Mouse (Mus musculus) monocyte, adult 5-6 weeks (primary cell): ENCODE measurements around the gene Oas1h. TPM values are rescaled to one million over a fixed set of nuclear protein-coding genes. Genes with fewer than 3 reads are reported as not detected.
"Not testable (repeated sequence)": the region's sequence is repeated elsewhere in the genome, so short reads cannot be mapped to it uniquely, and the experiment has no call there.

Experiments
- ATAC-seq: fragments of 153-309, 156-312 bp; replicated peaks from 2 replicates; pipeline ENCODE4 v1.8.0; 2017; ENCODE audit warnings: mild to moderate bottlenecking; ENCODE audit not compliant: low TSS enrichment, insufficient number of reproducible peaks, severe bottlenecking, poor library complexity, low FRiP score
- total RNA-seq: library from RNA; stranded (forward); fragments of 200-1000, 200-491, 200-594 nt; gene quantifications from 3 replicates; pipeline ENCODE4 v1.2.3, GENCODE M21; 2017

Gene Oas1h
- total RNA-seq, 1 experiment from 2014 or later: not detected

GRCm38 (mm10) chr5:120908196-120908920, 47.1 kb downstream of the Oas1h start:
- no peak for ATAC-seq

DNA sequence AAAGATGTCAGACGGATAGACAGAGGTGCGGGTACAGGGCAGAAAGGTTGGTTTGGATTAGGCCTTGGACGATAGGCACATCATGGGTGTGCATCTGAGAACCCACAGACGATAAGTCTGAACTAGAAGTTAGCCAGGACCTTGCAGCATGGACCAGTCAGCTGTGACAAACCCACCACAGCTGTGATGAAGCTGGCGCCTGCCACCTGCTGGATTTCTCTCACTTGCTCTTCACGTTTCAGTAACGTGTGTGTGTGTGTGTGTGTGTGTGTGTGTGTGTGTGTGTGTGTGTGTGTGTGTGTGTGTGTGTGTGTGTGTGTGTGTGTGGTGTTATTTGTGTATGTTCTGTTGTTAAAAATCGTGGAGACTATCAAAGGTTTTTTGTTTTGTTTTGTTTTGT, 53.0 kb downstream of the Oas1h start, which contains the start of gene Oas1d:
Oas1d (plus strand) TSS at position 333 of the 400 bp plus-strand sequence.
- ATAC-seq: not testable (repeated sequence)

DNA sequence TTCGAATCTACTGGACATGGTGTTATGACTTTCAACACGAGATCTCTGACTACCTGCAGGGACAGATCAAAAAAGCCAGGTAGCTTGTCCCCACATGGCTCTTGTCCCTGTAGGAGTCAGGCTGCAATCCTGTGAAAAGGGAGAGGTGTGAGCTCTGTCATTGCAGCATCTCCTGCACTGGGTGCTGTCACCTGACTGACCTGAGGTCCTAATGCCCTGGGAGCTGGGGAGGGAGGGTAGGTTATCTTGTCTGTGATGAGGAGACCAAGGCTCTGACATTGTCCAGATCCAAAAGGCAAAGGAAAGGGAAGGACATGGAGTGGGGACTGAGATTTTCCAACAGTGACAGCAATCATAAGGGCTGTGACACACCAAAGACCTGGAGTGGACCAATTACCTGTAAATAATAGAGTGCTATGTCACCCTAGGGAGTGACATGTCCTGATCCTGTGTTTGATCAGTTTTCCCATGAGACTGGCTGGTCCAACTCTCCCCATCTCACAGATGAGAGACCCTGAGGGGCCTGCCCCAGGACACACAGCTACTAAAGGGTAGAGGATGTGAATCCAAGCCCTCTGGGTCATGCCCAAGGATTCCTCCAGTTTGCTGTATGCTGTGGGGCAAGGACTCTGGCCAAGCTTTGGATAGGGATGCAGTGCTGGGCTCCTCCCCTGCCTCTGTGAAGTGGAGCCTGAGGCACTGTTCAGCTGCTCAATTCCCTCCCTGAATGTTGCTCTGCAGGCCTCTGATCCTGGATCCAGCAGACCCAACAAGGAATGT, 58.1 kb downstream of the Oas1h start:
- not testable (repeated sequence) for ATAC-seq

DNA sequence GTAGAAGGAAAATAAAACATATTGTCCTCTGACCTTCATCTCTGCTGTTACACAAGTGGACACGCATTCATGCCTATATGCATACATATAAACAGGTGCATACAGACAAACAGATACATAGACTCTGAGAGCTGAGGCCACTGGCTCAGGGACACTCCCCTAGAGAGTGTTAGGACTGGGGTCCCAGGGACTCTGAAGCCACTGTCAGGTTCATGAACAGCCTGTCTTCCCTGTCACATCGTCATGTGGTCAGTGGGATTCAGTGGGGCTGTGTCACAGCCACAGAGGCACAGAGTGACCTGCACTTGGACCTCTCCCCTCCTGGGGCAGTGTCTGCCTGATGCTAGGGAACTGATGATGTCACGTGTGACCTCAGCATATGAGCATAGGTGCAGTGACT, 59.1 kb downstream of the Oas1h start:
- ATAC-seq: no peak

Other genes starting within 250 kb of the Oas1h start
- 0.43 to 4.0 TPM (median 1.1 TPM) in 3 replicates for gene Rita1, start 248.8 kb upstream of the Oas1h start, total RNA-seq
- 42.2 to 59.5 TPM (median 55.9 TPM) in 3 replicates for gene Ddx54, start 248.7 kb upstream of the Oas1h start, total RNA-seq
- gene Cfap73, start 227.2 kb upstream of the Oas1h start, total RNA-seq: not detected in 3 replicates
- 0.48 to 0.49 TPM in 2 of 3 replicates, not detected in the other for gene Rasal1, start 212.6 kb upstream of the Oas1h start, total RNA-seq
- 5.4 to 12.1 TPM (median 8.1 TPM) in 3 replicates for gene Dtx1, start 149.5 kb upstream of the Oas1h start, total RNA-seq
- 2.2 to 8.7 TPM (median 5.3 TPM) in 3 replicates for gene Oas2, start 111.6 kb upstream of the Oas1h start, total RNA-seq
- gene Oas3, start 83.8 kb upstream of the Oas1h start, total RNA-seq: 6.3 to 13.2 TPM (median 8.3 TPM) in 3 replicates
- gene Oas1e, start 65.9 kb upstream of the Oas1h start, total RNA-seq: not detected in 3 replicates
- gene Oas1c, start 48.9 kb upstream of the Oas1h start, total RNA-seq: 5.0 to 10.6 TPM (median 7.6 TPM) in 3 replicates
- not detected in 3 replicates for gene Oas1f, start 14.1 kb upstream of the Oas1h start, total RNA-seq
- 2.6 to 4.9 TPM (median 3.5 TPM) in 3 replicates for gene Oas1g, start 26.2 kb downstream of the Oas1h start, total RNA-seq
- gene Oas1a, start 46.1 kb downstream of the Oas1h start, total RNA-seq: 26.0 to 35.8 TPM (median 31.2 TPM) in 3 replicates
- not detected in 3 replicates for gene Oas1d, start 53.1 kb downstream of the Oas1h start, total RNA-seq
- gene Rph3a, start 148.7 kb downstream of the Oas1h start, total RNA-seq: not detected in 3 replicates